Mouse (Mus musculus): Measurements from ENCODE around the gene Khdc1a.
"Not testable (repeated sequence)": the region's sequence is repeated elsewhere in the genome, so short reads cannot be mapped to it uniquely, and the experiment has no call there.

The Khdc1a gene

GRCm38 (mm10) chr1:21349341-21349740, at the start of gene Khdc1a:
Gene Khdc1a, plus strand, starts transcription at chr1:21349641.
- no peak for DNase-seq

- peak in 1 of 2 experiments; percentile 23 for DNase-seq
These were observed 49.6 kb upstream of the Khdc1a start for GRCm38 (mm10) chr1:21299826-21300225.

GRCm38 (mm10) chr1:21301686-21302085, 47.8 kb upstream of the Khdc1a start:
- DNase-seq: no peak

GRCm38 (mm10) chr1:21304174-21304573, 45.3 kb upstream of the Khdc1a start:
- no peak for DNase-seq

- DNase-seq: no peak
These were observed 44.8 kb upstream of the Khdc1a start for GRCm38 (mm10) chr1:21304646-21305045.

- peak in 1 of 2 experiments; percentile 51 for DNase-seq
These were observed 44.0 kb upstream of the Khdc1a start for GRCm38 (mm10) chr1:21305443-21305842.

- DNase-seq: no peak
These were observed 35.1 kb upstream of the Khdc1a start for GRCm38 (mm10) chr1:21314336-21314735.

- DNase-seq: no peak
These were observed 33.7 kb upstream of the Khdc1a start for GRCm38 (mm10) chr1:21315756-21316155.

GRCm38 (mm10) chr1:21316305-21316704, 33.1 kb upstream of the Khdc1a start:
- DNase-seq: no peak

- no peak for DNase-seq
These were observed 31.2 kb upstream of the Khdc1a start for GRCm38 (mm10) chr1:21318202-21318601.

GRCm38 (mm10) chr1:21320271-21320670, 29.2 kb upstream of the Khdc1a start:
- DNase-seq: not testable (repeated sequence)

GRCm38 (mm10) chr1:21321656-21322055, 27.8 kb upstream of the Khdc1a start:
- DNase-seq: no peak

- DNase-seq: peak in 1 of 2 experiments; percentile 23
These were observed 25.4 kb upstream of the Khdc1a start for GRCm38 (mm10) chr1:21323996-21324574.

GRCm38 (mm10) chr1:21324633-21325032, 24.8 kb upstream of the Khdc1a start:
- no peak for DNase-seq

- DNase-seq: peak; percentile 55 to 79
These were observed 22.7 kb upstream of the Khdc1a start for GRCm38 (mm10) chr1:21326733-21327132.

- not testable (repeated sequence) for DNase-seq
These were observed 18.3 kb upstream of the Khdc1a start for GRCm38 (mm10) chr1:21331161-21331560.

GRCm38 (mm10) chr1:21333222-21333973, 16.0 kb upstream of the Khdc1a start:
- DNase-seq: no peak

- no peak for DNase-seq
These were observed 13.6 kb upstream of the Khdc1a start for GRCm38 (mm10) chr1:21335836-21336235.

GRCm38 (mm10) chr1:21340745-21341144, 8.7 kb upstream of the Khdc1a start:
- no peak for DNase-seq

- DNase-seq: peak; percentile 38 to 46
These were observed 5.2 kb upstream of the Khdc1a start for GRCm38 (mm10) chr1:21344253-21344652.

- not testable (repeated sequence) for DNase-seq
These were observed 4.7 kb upstream of the Khdc1a start for GRCm38 (mm10) chr1:21344752-21345151.

- not testable (repeated sequence) for DNase-seq
These were observed 18.6 kb downstream of the Khdc1a start, which contains the start of gene Khdc1c for GRCm38 (mm10) chr1:21368031-21368430. Gene Khdc1c, plus strand, starts transcription at chr1:21368331.

- DNase-seq: no peak
These were observed 33.8 kb downstream of the Khdc1a start, which contains the start of gene Khdc1b for GRCm38 (mm10) chr1:21383256-21383655. Gene Khdc1b, plus strand, starts transcription at chr1:21383556.

GRCm38 (mm10) chr1:21391138-21391671, 41.8 kb downstream of the Khdc1a start:
- DNase-seq: no peak

Data from kidney, adult 8-10 months (tissue).